Mouse (Mus musculus) adrenal gland, postnatal 25 days (tissue): Measurements from ENCODE around the gene Nsf. TPM values are rescaled to one million over a fixed set of nuclear protein-coding genes. Genes with fewer than 3 reads are reported as not detected.

Experiments used
- DNase-seq: peaks from one replicate; pipeline ENCODE4 v3.0.0; 2021; ENCODE audit warnings: mixed read lengths
- total RNA-seq: library from RNA; stranded (reverse); gene quantifications from 2 replicates; pipeline ENCODE4 v1.2.3, GENCODE M21; 2021

The Nsf gene
- total RNA-seq, 1 experiment from 2014 or later, result 104 TPM

DNA sequence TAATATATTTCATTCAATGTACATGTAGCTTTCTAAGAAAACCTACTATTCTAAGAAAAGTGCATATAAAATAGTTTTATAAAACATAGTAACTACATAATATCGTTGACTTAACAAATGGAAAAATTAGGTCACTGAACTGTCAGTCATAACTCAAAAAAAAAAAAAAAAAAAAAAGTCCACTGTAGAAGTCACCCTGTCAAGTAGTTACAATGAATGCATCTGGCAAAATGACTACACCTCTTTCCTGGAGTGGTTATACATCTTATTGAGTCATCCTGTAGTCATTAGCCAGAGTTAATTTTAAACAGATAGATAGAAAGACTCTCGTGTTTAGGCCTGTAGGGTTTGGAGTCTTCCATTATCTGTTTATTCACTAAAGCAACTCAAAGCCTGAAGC is 114.9 kb downstream of the Nsf start:
- DNase-seq, result no peak

DNA sequence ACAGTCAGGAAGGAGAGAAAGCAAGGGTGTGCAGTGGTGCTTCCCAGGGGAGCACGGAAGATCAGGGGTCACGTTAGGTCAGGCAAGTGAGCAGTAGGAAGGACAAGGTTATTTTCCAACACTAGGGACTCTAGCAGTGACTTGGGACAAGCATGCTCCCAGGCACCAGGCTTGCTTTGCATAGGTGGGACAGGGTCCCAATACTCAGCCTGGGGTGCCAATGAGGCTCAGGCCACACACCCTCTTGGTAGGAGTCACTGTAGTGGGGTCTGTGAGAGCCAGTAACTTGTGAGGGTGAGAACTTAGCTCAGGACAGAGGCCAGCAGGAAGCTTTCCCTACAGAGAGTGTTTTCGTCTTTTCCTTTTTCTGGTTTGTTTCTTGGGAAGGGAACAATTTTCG is 121.5 kb downstream of the Nsf start:
- DNase-seq, result no peak

DNA sequence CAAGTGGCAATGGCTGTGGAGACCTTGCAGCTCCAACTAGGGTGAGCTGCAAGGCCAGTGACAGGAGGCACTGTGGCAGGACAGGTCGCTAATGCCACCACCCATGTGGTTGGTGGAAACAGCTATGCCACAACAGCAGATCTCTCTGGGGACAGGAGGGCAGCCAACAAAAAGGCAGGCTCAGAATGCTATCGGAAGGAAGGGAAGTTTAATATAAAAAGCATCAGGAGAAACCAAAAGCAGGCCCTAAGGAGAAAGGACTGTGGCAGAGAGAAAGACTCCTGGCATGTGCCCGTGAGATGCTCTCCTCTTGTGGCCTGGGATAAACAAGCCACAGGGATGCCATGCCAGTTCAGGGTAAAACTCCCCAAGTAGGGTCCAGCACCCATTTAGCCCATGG is 122.1 kb downstream of the Nsf start:
- no peak for DNase-seq

DNA sequence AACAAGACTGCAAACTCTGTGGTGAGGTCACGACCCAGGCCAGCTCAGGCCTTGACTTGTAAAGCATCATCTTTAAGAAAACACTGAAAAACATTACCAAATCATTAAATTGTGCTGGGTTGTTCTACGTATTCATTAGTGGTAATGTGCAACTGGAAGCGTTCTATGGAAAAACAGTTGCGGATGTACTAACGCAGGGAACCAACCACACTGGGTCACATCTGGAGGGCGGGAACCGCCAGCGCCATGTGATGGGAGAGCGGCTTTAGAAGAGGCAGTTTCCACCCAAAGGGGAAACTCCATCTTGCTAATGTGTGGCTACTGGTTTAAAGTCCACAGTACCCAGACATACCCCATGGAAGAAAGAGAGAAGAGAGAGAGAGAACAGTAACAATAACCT is 123.4 kb downstream of the Nsf start:
- DNase-seq, result no peak

DNA sequence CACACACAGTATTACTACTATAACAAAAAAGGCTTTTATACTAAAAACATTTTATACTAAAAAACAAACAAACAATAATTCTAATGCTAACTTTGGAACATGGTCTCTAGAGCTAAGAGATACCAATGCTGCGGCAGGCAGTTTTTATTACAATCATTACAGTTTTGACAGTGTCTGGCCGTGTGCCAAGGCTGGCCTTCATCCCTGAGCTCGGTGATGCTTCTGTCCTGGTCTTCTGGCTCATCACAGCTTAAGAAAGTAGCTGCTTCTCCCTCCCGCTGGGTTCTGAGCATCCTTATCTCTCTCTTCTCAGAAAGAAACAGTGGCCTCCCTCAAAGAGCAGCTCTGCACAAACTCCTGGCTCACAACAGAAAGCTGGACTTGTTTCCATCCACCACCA is 123.9 kb downstream of the Nsf start:
- DNase-seq, result peak; percentile 66

DNA sequence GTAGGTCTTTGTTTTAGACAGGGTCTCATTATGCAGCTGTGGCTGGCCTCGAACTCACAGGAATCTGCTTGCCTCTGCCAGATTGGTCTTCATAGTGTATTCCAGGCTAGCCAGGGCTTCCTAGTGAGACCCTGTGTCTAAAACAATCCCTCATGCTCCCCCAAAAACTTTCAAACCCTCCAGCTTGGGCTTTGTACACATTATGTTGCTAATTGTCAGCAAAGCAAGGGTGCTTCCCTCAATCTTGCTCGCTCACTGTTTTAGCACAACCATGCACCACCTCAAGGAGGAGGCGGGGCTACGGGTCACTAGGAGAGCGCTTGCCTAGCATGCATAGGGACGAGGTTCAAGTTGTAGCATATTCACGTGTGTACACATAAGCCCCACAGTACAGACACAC is 125.0 kb downstream of the Nsf start:
- no peak for DNase-seq

DNA sequence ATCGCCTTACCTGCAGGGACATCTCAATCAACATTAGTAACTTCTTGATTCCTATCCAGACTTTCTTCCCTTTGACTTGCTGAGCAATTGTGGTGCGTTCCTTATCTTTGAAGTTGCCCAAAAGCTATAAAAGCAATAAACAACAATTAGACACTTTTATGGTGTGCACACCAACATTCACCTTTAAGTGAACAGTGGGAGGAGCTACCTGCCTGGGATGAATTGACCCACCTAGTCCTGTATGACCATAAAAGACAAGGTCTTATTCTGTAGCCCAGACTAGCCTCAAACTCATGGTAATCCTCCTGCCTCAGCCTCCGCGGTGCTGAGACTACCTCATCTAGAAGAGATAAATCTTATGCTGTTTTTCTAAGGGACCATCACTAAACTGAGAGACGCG is 126.7 kb downstream of the Nsf start:
- no peak for DNase-seq

GRCm38 (mm10) chr11:103816719-103817118 is 137.1 kb downstream of the Nsf start:
- no peak for DNase-seq

GRCm38 (mm10) chr11:103815986-103816385 is 137.9 kb downstream of the Nsf start:
- DNase-seq, result peak; percentile 71

GRCm38 (mm10) chr11:103814808-103815207 is 139.0 kb downstream of the Nsf start:
- DNase-seq, result no peak

DNA sequence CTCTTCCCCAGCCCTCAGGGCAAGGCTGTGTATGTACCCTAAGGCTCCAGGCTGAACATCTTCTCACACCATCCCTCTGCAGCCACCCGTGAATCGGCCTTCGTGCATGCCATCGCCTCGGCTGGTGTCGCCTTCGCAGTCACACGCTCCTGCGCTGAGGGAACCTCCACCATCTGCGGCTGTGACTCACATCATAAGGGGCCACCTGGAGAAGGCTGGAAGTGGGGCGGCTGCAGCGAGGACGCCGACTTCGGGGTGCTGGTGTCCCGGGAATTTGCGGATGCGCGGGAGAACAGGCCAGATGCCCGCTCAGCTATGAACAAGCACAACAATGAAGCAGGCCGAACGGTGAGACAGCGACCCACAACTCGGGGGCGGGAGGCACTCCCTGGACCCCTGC is 142.6 kb downstream of the Nsf start:
- DNase-seq, result no peak

DNA sequence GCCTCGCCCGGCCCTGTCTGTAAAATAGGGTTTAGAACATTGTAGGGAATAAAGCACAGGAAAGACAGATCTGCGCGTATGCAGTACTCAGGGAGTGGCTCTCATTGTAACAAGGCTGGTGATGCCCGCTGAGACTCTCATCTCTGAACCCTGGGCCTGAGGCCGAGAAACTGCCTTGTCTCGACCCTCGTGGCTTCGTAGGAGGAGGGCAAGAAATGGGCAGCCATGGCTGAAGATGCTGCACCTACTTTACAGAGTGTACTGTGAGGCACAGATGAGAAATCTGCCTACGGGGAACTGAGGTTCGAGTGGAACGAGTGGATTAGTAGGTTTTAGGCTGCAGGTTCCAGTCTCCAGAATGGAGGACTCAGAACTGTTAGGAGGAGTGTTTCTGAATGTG is 143.2 kb downstream of the Nsf start:
- DNase-seq, result no peak

GRCm38 (mm10) chr11:103809611-103810598 is 144.0 kb downstream of the Nsf start:
- DNase-seq, result peak; percentile 27

GRCm38 (mm10) chr11:103808771-103809610 is 144.9 kb downstream of the Nsf start:
- DNase-seq, result no peak

- peak; percentile 15 for DNase-seq
Observed at GRCm38 (mm10) chr11:103807966-103808365, 145.9 kb downstream of the Nsf start.

GRCm38 (mm10) chr11:103804804-103805203 is 149.1 kb downstream of the Nsf start:
- DNase-seq, result no peak

GRCm38 (mm10) chr11:103804126-103804525 is 149.7 kb downstream of the Nsf start:
- DNase-seq, result no peak

DNA sequence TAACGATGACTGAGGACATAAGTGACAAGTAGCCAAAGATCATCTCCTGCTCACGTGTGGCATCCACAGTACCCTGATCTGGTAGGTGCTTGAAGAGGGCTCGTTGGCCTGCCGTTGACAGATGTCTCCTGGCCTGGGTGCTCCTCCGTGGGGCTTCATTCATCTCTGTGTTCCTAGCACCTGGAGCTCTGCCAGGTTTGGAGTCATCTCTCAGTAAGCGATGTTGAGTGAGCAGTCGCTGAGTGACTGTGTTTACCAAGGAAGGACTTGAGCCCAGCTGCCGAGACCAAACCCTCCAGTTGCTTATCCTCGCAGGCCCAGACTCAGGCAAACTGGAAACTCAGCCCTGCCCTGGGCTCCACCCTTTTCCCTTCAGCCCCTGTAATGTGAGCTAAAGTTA is 152.7 kb downstream of the Nsf start:
- peak; percentile 50 for DNase-seq

- DNase-seq, result no peak
Observed at GRCm38 (mm10) chr11:103789951-103790350, 163.9 kb downstream of the Nsf start.

GRCm38 (mm10) chr11:103780152-103780551 is 173.7 kb downstream of the Nsf start:
- peak; percentile 55 for DNase-seq

- DNase-seq, result no peak
Observed at GRCm38 (mm10) chr11:103774228-103774530, 179.7 kb downstream of the Nsf start.

DNA sequence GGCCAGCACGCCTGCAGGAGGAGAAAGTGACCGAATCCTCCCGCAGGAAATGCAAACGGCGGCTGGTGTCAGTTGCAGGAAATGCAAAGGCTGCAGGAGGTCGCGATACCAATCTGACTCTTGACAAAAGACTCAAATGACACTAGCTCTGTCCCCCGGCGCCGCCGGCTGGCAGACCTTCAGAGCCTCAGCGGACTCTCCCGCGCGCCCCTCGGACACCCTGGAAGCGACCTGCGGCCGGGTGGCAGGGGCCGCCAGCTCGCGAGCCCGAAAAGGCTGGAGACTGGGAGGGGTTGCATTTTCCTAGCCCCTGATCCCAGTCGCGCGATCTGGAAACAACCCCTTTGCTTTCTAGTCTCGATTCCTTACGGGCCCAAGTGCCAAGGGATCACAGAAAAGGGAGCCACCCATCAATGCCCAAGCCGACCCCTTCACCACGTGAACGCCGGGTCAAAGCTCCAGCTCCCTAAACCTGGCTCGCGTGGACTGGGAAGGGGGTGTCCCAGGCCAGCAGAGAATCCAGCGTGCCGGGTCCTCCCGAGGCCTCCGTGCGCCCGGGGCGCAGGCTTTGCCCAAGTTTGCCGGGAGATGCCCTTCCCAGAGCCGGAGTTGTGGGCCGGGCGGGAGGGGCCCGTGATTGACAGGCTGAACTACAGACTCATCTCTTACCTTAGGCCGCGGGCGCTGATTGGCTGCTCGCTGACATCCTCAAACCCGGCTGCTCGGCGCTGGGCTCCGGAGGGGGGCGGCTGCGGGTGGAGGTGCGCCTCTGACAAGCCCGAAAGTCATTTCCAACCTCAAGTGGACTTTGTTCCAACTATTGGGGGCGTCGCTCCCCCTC is 180.2 kb downstream of the Nsf start, which contains the start of gene Wnt3:
Gene Wnt3, plus strand, starts transcription at position 764 of the 841 bp plus-strand sequence.
- no peak for DNase-seq
